Mouse (Mus musculus) testis, adult 2 months (tissue): ENCODE data around the gene Sympk.

Experiments
- CTCF ChIP-seq: fragments of 200-500 bp; IDR thresholded peaks from 2 replicates; pipeline ENCODE4 v1.5.1; 2012; ENCODE audit warnings: low read depth, mild to moderate bottlenecking, inconsistent platforms, low read length, moderate library complexity; ENCODE audit not compliant: control insufficient read depth, insufficient read depth, insufficient replicate concordance
- POLR2A ChIP-seq: fragments of 200-500 bp; IDR thresholded peaks from 2 replicates; pipeline ENCODE4 v1.6.1; 2012; ENCODE audit warnings: low read depth, mild to moderate bottlenecking, inconsistent platforms, low read length, moderate library complexity; ENCODE audit not compliant: control insufficient read depth

- no peak for TF ChIP-seq CTCF
- TF ChIP-seq POLR2A = no peak
These were observed 31.1 kb upstream of the Sympk start for GRCm38 (mm10) chr7:18993036-18993435.
